Mouse (Mus musculus) left cerebral cortex, postnatal 14 days (tissue): ENCODE measurements around the gene Hist1h3f. TPM values are rescaled to one million over a fixed set of nuclear protein-coding genes. Genes with fewer than 3 reads are reported as not detected.

ENCODE experiments used
- DNase-seq, 2 experiments: peaks; one replicate each; pipeline ENCODE4 v3.0.0; 2021 to 2022; ENCODE audit warnings: low spot score in 2 of 2, mixed read lengths in 1 of 2
- intact Hi-C: fragments of 180-260 bp; cut with DNase I; formaldehyde crosslinking; loops from one replicate; pipeline ENCODE4 v1.15.1; 2025
- total RNA-seq, 2 experiments: library from RNA; stranded (reverse); gene quantifications; 2 replicates each; pipeline ENCODE4 v1.2.3; 2021

Hist1h3f gene
- total RNA-seq, 2 experiments from 2014 or later, result 18.7 to 21.0 TPM

- intact Hi-C loops, result loop anchor here (2.0 to 10.0 kb wide), 4 partner anchors 80 to 1572 kb away; partner anchors contain the start of gene Zfp184
Measured at GRCm38 (mm10) chr13:23516822-23517602, 26.8 kb upstream of the Hist1h3f start.

GRCm38 (mm10) chr13:23517603-23518294 lies 26.1 kb upstream of the Hist1h3f start:
- peak; percentile 91 to 96 for DNase-seq
- intact Hi-C loops, result loop anchor here (2.0 to 10.0 kb wide), 5 partner anchors 81 to 1573 kb away; partner anchors contain the start of gene Zfp184

More at GRCm38 (mm10) chr13:23516822-23517602, 26.8 kb upstream of the Hist1h3f start:
- DNase-seq, result peak; percentile 61 to 84

DNA sequence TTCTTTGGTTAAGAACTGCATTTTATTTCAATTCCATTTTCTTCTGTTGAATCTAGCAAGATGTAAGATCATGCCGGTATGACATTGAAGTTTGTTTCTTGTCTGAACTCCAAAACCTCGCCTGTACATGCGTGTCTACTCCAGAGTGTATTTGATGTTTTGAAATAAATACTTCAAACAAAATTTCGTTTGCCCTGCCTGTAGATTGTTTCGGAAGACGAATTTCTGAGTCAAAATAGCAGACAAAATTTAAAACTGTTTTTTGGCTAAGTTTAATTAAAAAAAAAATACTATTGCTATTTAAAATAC lies 25.6 kb upstream of the Hist1h3f start:
- intact Hi-C loops, result loop anchor here (2.0 to 10.0 kb wide), 4 partner anchors 87 to 1573 kb away; partner anchors contain the start of gene Zfp184
- DNase-seq, result no peak

DNA sequence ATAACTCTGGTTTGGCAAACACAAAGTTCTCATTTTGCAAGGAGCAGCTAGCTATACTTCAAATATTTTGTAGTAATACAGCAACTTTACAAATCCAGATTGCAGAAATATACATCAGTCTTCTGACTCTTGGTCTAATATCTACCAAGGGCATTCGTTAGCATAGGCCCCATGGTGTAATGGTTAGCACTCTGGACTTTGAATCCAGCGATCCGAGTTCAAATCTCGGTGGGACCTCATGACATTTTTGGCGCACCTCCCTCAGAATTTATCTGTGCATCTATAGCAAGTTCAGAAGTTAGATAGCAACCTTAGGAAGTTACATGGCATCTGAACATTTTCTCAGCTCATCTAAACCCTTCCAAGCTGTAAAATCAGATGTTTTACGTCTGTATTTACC lies 25.0 kb upstream of the Hist1h3f start:
- intact Hi-C loops, result loop anchor here (1.0 to 10.0 kb wide), 5 partner anchors 69 to 1574 kb away; partner anchors contain the start of gene Zfp184
- peak; percentile 82 to 90 for DNase-seq

- peak; percentile 84 to 89 for DNase-seq
Measured at GRCm38 (mm10) chr13:23519416-23519815, 24.4 kb upstream of the Hist1h3f start.

GRCm38 (mm10) chr13:23521703-23522102 lies 22.1 kb upstream of the Hist1h3f start:
- DNase-seq, result peak; percentile 66 to 86
- intact Hi-C loops, result no loop called here

More at GRCm38 (mm10) chr13:23519416-23519815, 24.4 kb upstream of the Hist1h3f start:
- intact Hi-C loops, result loop anchor here (1.0 to 10.0 kb wide), 5 partner anchors 69 to 1575 kb away; partner anchors contain the start of gene Zfp184

DNA sequence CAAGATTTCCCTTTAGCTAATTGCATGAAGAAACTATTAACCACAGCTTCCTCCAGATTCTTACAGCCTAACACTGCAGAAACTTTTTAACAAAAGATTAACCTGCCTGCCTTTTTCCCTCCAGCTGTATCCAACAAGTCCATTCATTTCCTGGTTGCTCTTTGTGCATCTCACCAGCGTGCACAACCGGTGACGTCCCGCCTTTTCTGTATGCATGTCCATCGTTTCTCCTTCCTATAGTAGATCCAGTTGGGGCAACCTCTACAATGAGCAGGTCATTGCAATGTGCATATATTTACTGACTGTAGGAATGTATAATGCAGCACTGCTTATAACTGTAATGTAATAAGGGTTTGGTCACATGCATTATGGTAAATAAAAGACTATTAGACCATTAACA lies 19.9 kb upstream of the Hist1h3f start:
- intact Hi-C loops, result loop anchor here (2.0 kb wide), 1 partner anchor 91 kb away; no protein-coding TSS in a partner anchor
- no peak for DNase-seq

- intact Hi-C loops, result loop anchor here (2.0 kb wide), 1 partner anchor 92 kb away; no protein-coding TSS in a partner anchor
- DNase-seq, result peak; percentile 66 to 72
Measured at GRCm38 (mm10) chr13:23524654-23525053, 19.2 kb upstream of the Hist1h3f start.

GRCm38 (mm10) chr13:23525901-23526300 lies 18.0 kb upstream of the Hist1h3f start:
- intact Hi-C loops, result loop anchor here (2.0 kb wide), 1 partner anchor 93 kb away; no protein-coding TSS in a partner anchor
- DNase-seq, result no peak

DNA sequence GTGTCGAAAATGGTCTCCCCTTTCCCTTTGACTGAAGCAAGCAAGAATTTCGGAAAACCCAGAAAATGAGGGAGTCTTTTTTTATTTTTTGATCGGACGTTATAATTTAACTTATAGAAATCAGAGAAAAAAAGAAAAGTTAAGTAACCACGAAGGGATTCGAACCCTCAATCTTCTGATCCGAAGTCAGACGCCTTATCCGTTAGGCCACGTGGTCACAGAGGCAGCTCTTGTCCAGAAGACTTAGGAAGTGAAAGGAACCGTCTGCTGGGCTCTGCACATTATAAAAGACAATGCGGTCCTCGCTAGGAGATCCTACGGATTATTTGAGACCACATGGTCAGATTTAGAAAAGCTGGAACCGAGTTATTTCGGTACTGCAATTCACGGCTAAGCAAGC lies 17.5 kb upstream of the Hist1h3f start:
- intact Hi-C loops, result no loop called here
- peak; percentile 95 to 97 for DNase-seq

- intact Hi-C loops, result no loop called here
- DNase-seq, result no peak
Measured at GRCm38 (mm10) chr13:23529005-23529404, 14.8 kb upstream of the Hist1h3f start.

- DNase-seq, result no peak
- intact Hi-C loops, result loop anchor here (5.0 to 10.0 kb wide), 2 partner anchors 1487 to 1815 kb away; partner anchors contain the start of genes Hist1h2ag, Hist1h2ai, Hist1h2bj and Hist1h2bl
Measured at GRCm38 (mm10) chr13:23529480-23530165, 14.2 kb upstream of the Hist1h3f start.

DNA sequence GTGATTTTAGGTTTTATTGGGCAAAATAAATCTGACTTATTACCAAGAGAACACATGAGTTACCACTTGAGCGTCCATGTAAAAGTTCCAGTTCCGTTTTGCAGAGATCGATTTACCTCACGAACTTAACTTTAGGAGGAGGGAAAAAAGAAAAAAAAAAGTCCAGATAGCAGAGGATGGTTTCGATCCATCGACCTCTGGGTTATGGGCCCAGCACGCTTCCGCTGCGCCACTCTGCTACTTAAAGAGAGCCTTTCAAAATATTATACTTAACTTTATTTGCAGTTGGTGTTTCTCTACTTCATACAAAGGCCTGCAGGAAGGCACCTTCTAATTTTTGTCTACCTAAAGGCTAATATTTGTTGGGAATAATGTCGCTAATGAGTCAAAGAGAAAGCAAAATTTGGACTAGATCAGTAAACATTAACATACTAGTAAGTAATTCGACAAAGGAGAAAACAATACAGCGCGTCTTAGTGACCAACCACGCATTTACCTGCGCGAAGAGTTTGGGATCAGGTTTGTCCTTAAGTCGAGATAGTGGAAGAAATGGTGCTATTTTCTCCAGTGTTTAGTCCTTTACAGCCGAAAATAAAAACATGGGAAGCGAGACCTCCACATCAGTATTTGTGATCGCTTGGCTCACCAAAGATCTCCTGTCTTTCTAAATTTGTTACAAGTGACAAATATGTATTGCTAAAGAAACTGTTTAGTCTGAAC lies 13.5 kb upstream of the Hist1h3f start:
- intact Hi-C loops, result loop anchor here (5.0 to 10.0 kb wide), 2 partner anchors 1488 to 1816 kb away; partner anchors contain the start of genes Hist1h2ag, Hist1h2ai, Hist1h2bj and Hist1h2bl
- DNase-seq, result peak; percentile 78 to 79

DNA sequence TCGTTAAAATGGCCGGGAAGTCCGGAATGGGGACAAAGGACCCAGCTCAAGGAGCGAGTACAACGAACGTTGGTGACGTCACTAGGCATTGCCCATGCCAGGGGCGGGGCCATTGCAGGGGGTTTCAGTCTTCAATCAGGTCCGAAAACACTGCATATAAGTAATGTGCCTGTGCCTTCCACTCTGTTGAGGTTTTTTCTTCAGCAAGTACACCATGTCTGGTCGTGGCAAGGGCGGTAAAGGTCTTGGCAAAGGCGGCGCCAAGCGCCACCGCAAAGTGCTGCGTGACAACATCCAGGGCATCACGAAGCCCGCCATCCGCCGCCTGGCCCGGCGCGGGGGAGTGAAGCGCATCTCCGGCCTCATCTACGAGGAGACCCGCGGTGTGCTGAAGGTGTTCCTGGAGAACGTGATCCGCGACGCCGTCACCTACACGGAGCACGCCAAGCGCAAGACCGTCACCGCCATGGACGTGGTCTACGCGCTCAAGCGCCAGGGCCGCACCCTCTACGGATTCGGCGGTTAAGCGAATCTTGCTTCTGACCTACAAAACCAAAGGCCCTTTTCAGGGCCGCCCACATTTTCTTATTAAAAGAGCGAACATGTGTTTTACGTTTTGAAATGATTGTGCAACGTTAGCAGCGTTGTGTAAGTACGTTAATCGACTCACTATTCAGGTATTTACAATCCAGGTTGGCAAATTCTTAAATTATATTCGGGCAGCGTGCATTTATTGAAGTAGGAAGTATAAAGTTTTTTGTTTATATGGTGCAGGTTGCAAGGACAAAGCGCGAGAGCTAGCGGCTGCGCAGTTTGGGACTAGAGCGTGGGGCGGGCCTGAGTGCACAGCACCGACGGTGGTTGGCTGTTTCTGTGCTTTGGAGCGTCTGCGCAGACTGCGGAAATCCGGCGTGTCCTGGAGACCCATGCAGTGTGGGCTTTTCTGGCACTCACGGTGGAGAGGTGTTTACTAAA lies 12.7 kb upstream of the Hist1h3f start, which contains the start of gene Hist1h4h:
Gene Hist1h4h, plus strand, starts transcription at position 150 of the 975 bp plus-strand sequence.
- DNase-seq, result peak; percentile 98
- intact Hi-C loops, result loop anchor here (5.0 to 10.0 kb wide), 2 partner anchors 1489 to 1816 kb away; partner anchors contain the start of genes Hist1h2ag, Hist1h2ai, Hist1h2bj and Hist1h2bl

DNA sequence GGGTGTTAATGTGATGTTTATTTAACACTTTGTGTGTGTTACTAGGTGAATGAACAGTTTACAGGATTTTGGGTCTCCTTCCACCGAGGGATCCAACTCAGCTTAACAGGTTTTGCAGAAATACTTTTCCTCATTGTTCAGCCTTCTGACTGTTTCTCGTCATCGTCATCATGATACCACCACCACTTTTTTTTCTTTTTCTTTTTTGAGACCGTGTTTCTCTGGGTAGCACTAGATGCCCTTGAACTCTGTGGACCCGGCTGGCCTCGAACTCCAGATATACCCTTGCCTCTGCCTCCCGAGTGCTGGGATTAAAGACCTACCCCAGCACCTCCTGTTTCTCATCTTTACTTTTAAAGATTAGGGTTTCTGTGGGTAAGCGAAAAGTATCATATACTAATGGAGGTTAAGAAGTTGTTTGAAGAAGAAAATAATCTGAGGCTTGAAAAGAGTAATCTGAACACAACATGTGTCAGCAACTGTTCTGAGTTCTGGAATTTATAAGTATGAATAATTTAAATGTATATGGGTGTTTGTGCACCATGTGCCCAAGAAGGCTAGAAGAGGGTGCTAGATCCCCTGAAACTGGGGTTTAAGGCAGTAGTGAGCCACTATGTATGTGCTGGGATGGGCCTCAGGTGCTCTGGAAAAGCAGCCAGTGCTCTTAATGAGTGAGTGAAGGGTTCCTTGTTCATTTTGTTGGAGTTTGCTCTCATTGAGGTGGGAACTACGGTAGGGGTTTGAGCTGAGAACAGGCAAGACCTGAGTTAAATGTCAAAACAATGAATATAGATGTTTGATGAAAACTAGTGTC lies 11.4 kb upstream of the Hist1h3f start:
- intact Hi-C loops, result loop anchor here (5.0 to 10.0 kb wide), 2 partner anchors 1490 to 1818 kb away; partner anchors contain the start of genes Hist1h2ag, Hist1h2ai, Hist1h2bj and Hist1h2bl
- no peak for DNase-seq
